Mouse (Mus musculus): ENCODE results near the gene Car10.

GRCm38 (mm10) chr11:93217457-93217856 is 119.6 kb downstream of the Car10 start:
- TF ChIP-seq CTCF (IDR thresholded peaks at IDR 0.05; ENCODE audit: extremely low read depth, insufficient read length, insufficient replicate concordance, low read depth, low read length) (no peak), POLR2A (IDR thresholded peaks at IDR 0.05; ENCODE audit: low read depth, low read length) (no peak)

All from small intestine, adult 2 months (tissue).